Mouse (Mus musculus) CH12.LX (cell line): Measurements from ENCODE around the gene Bid. TPM values are rescaled to one million over a fixed set of nuclear protein-coding genes. Genes with fewer than 3 reads are reported as not detected.

Experiments used
- DNase-seq: peaks from one replicate; pipeline ENCODE4 v3.0.0-alpha.2; 2013; ENCODE audit errors: extremely low read depth
- H3K27ac ChIP-seq: 2 replicates; pipeline ENCODE4 v1.5.1; 2012; ENCODE audit warnings: low read depth, mild to moderate bottlenecking, control low read depth, moderate library complexity; ENCODE audit not compliant: insufficient read depth
- H3K27me3 ChIP-seq: replicated peaks from 2 replicates; pipeline ENCODE3; 2012; ENCODE audit warnings: inconsistent platforms
- H3K36me3 ChIP-seq, 2 experiments: replicated peaks in 1 of 2; 2 replicates each; pipeline versions ENCODE3 to v1.6.1; 2012; ENCODE audit warnings: inconsistent platforms in 1 of 2, low read length in 1 of 2, mild to moderate bottlenecking in 1 of 2, mixed read lengths in 1 of 2, moderate library complexity in 1 of 2; ENCODE audit not compliant: control insufficient read depth in 1 of 2, insufficient read depth in 1 of 2
- H3K4me1 ChIP-seq, 2 experiments: 2 replicates each; pipeline ENCODE4 v1.6.1; 2012; ENCODE audit warnings: inconsistent platforms in 1 of 2, moderate library complexity in 1 of 2; ENCODE audit not compliant: insufficient read depth in 2 of 2, control insufficient read depth in 1 of 2
- H3K4me2 ChIP-seq: 2 replicates; pipeline ENCODE4 v1.6.1; 2012; ENCODE audit warnings: low read depth, mild to moderate bottlenecking, control low read depth; ENCODE audit not compliant: poor library complexity, insufficient read depth, severe bottlenecking
- H3K4me3 ChIP-seq, 3 experiments: fragments of 150-350 bp in 1 of 3; sonication (generic) in 1 of 3; replicated peaks in 1 of 3; 2 replicates each; pipeline versions ENCODE3 to v1.5.1; 2011 to 2012; ENCODE audit warnings: low read depth in 2 of 3, low read length in 2 of 3, mild to moderate bottlenecking in 2 of 3, moderate library complexity in 2 of 3, control low read depth in 1 of 3, improper control_type of control experiment in 1 of 3, inconsistent platforms in 1 of 3, mixed read lengths in 1 of 3; ENCODE audit not compliant: poor library complexity in 1 of 3
- H3K79me2 ChIP-seq: replicated peaks from 2 replicates; pipeline ENCODE4 v1.6.1; 2012; ENCODE audit warnings: mild to moderate bottlenecking, moderate library complexity; ENCODE audit not compliant: control insufficient read depth, poor library complexity, insufficient read depth, severe bottlenecking; ENCODE audit errors: extremely low read depth
- H3K9ac ChIP-seq: 2 replicates; pipeline ENCODE4 v1.6.1; 2012; ENCODE audit warnings: low read depth, mild to moderate bottlenecking, control low read depth, moderate library complexity; ENCODE audit not compliant: insufficient read depth
- H3K9me3 ChIP-seq: replicated peaks from 2 replicates; pipeline ENCODE3; 2012; ENCODE audit warnings: low read length, inconsistent platforms, mixed read lengths
- BHLHE40 ChIP-seq: IDR thresholded peaks from 2 replicates; pipeline ENCODE4 v1.6.1; 2011; ENCODE audit warnings: mild to moderate bottlenecking, low read depth, low read length, improper control_type of control experiment
- CHD1 ChIP-seq: IDR thresholded peaks from 2 replicates; pipeline ENCODE4 v1.6.1; 2012; ENCODE audit warnings: low read depth, low read length, improper control_type of control experiment, inconsistent platforms
- CHD2 ChIP-seq: IDR thresholded peaks from 2 replicates; pipeline ENCODE4 v1.6.1; 2011; ENCODE audit warnings: low read length, improper control_type of control experiment
- CTCF ChIP-seq, 2 experiments: IDR thresholded peaks in 1 of 2; conservative IDR thresholded peaks in 1 of 2; 2 replicates each; pipeline ENCODE4 v1.5.1; 2011 to 2012; ENCODE audit warnings: low read depth in 2 of 2, low read length in 2 of 2, improper control_type of control experiment in 1 of 2, inconsistent platforms in 1 of 2, mild to moderate bottlenecking in 1 of 2, moderate library complexity in 1 of 2
- E2F4 ChIP-seq: IDR thresholded peaks from 2 replicates; pipeline ENCODE4 v1.6.1; 2011; ENCODE audit warnings: low read depth, low read length, improper control_type of control experiment; ENCODE audit not compliant: insufficient replicate concordance
- ELF1 ChIP-seq: IDR thresholded peaks from 2 replicates; pipeline ENCODE4 v1.6.1; 2014; ENCODE audit warnings: low read depth, mild to moderate bottlenecking, inconsistent platforms, low read length, improper control_type of control experiment
- EP300 ChIP-seq: IDR thresholded peaks from 2 replicates; pipeline ENCODE4 v1.6.1; 2011; ENCODE audit warnings: low read length, improper control_type of control experiment
- ETS1 ChIP-seq: conservative IDR thresholded peaks from 2 replicates; pipeline ENCODE4 v1.6.1; 2012; ENCODE audit warnings: low read depth, mild to moderate bottlenecking, inconsistent platforms, low read length, improper control_type of control experiment, moderate library complexity
- GABPA ChIP-seq: IDR thresholded peaks from 2 replicates; pipeline ENCODE4 v1.6.1; 2012; ENCODE audit warnings: low read depth, low read length, improper control_type of control experiment, inconsistent platforms; ENCODE audit not compliant: insufficient replicate concordance
- HCFC1 ChIP-seq: IDR thresholded peaks from 2 replicates; pipeline ENCODE4 v1.6.1; 2012; ENCODE audit warnings: low read depth, mild to moderate bottlenecking, inconsistent platforms, low read length, improper control_type of control experiment
- IRF4 ChIP-seq: IDR thresholded peaks from 2 replicates; pipeline ENCODE4 v1.6.1; 2014; ENCODE audit warnings: low read depth, mild to moderate bottlenecking, inconsistent platforms, low read length, improper control_type of control experiment
- JUND ChIP-seq: conservative IDR thresholded peaks from 2 replicates; pipeline ENCODE4 v1.6.1; 2011; ENCODE audit warnings: low read depth, low read length, improper control_type of control experiment
- KAT2A ChIP-seq: IDR thresholded peaks from 2 replicates; pipeline ENCODE4 v1.6.1; 2012; ENCODE audit warnings: low read length, improper control_type of control experiment, inconsistent platforms; ENCODE audit not compliant: insufficient replicate concordance
- MAFK ChIP-seq: IDR thresholded peaks from 2 replicates; pipeline ENCODE4 v1.6.1; 2011; ENCODE audit warnings: low read length, improper control_type of control experiment; ENCODE audit not compliant: insufficient replicate concordance
- MAX ChIP-seq: IDR thresholded peaks from 2 replicates; pipeline ENCODE4 v1.6.1; 2011; ENCODE audit warnings: low read length, improper control_type of control experiment
- MAZ ChIP-seq: IDR thresholded peaks from 2 replicates; pipeline ENCODE4 v1.6.1; 2012; ENCODE audit warnings: low read depth, mild to moderate bottlenecking, inconsistent platforms, low read length, improper control_type of control experiment, moderate library complexity
- MEF2A ChIP-seq: IDR thresholded peaks from 2 replicates; pipeline ENCODE4 v1.6.1; 2014; ENCODE audit warnings: low read depth, mild to moderate bottlenecking, inconsistent platforms, low read length, improper control_type of control experiment, borderline replicate concordance
- MYC ChIP-seq: IDR thresholded peaks from 2 replicates; pipeline ENCODE4 v1.6.1; 2011; ENCODE audit warnings: low read depth, mild to moderate bottlenecking, improper control_type of control experiment, low read length
- NRF1 ChIP-seq: IDR thresholded peaks from 2 replicates; pipeline ENCODE4 v1.6.1; 2014; ENCODE audit warnings: low read depth, mild to moderate bottlenecking, inconsistent platforms, low read length, improper control_type of control experiment, moderate library complexity
- PAX5 ChIP-seq: IDR thresholded peaks from 2 replicates; pipeline ENCODE4 v1.6.1; 2012; ENCODE audit warnings: low read length, inconsistent platforms, mixed read lengths
- POLR2A ChIP-seq: IDR thresholded peaks from 2 replicates; pipeline ENCODE4 v1.6.1; 2011; ENCODE audit warnings: low read depth, mild to moderate bottlenecking, improper control_type of control experiment, low read length
- POLR2AphosphoS2 ChIP-seq: IDR thresholded peaks from 2 replicates; pipeline ENCODE4 v1.6.1; 2011; ENCODE audit warnings: low read depth, low read length, improper control_type of control experiment
- RAD21 ChIP-seq: IDR thresholded peaks from 2 replicates; pipeline ENCODE4 v1.6.1; 2011; ENCODE audit warnings: low read depth, mild to moderate bottlenecking, low read length, improper control_type of control experiment, moderate library complexity
- RCOR1 ChIP-seq: conservative IDR thresholded peaks from 2 replicates; pipeline ENCODE4 v1.6.1; 2012; ENCODE audit warnings: low read depth, mild to moderate bottlenecking, inconsistent platforms, low read length, improper control_type of control experiment
- SIN3A ChIP-seq: IDR thresholded peaks from 2 replicates; pipeline ENCODE4 v1.6.1; 2012; ENCODE audit warnings: low read length, improper control_type of control experiment, inconsistent platforms
- SMC3 ChIP-seq: IDR thresholded peaks from 2 replicates; pipeline ENCODE4 v1.6.1; 2011; ENCODE audit warnings: low read depth, low read length, improper control_type of control experiment
- UBTF ChIP-seq: IDR thresholded peaks from 2 replicates; pipeline ENCODE4 v1.6.1; 2012; ENCODE audit warnings: low read depth, mild to moderate bottlenecking, inconsistent platforms, low read length, improper control_type of control experiment, moderate library complexity
- USF2 ChIP-seq: conservative IDR thresholded peaks from 2 replicates; pipeline ENCODE4 v1.6.1; 2011; ENCODE audit warnings: low read depth, low read length, improper control_type of control experiment
- ZC3H11A ChIP-seq: IDR thresholded peaks from 2 replicates; pipeline ENCODE4 v1.6.1; 2012; ENCODE audit warnings: low read depth, mild to moderate bottlenecking, inconsistent platforms, low read length, improper control_type of control experiment
- ZKSCAN1 ChIP-seq: IDR thresholded peaks from 2 replicates; pipeline ENCODE4 v1.6.1; 2012; ENCODE audit warnings: low read depth, inconsistent platforms, low read length, improper control_type of control experiment, borderline replicate concordance
- ZMIZ1 ChIP-seq: IDR thresholded peaks from 2 replicates; pipeline ENCODE4 v1.6.1; 2012; ENCODE audit warnings: low read depth, mild to moderate bottlenecking, inconsistent platforms, low read length, improper control_type of control experiment
- ZNF384 ChIP-seq: IDR thresholded peaks from 2 replicates; pipeline ENCODE4 v1.6.1; 2012; ENCODE audit warnings: low read depth, low read length, improper control_type of control experiment, inconsistent platforms
- dilution Hi-C: fragments of 300-500 bp; cut with MboI; formaldehyde crosslinking; loops from 2 replicates; pipeline ENCODE4 v1.14.3; 2020; ENCODE audit warnings: low sequenced_read_pairs; ENCODE audit not compliant: extremely low pct_unique_long_range_greater_than_20kb, extremely low pct_ligation_motif_present
- in situ Hi-C: fragments of 300-500 bp; cut with MboI; formaldehyde crosslinking; loops from 3 replicates; pipeline ENCODE4 v1.14.3; 2019; ENCODE audit warnings: low sequenced_read_pairs, low pct_ligation_motif_present, low pct_unique_long_range_greater_than_20kb, mixed read lengths
- polyA plus RNA-seq: library from polyadenylated mRNA; unstranded; fragments of >175 nt; gene quantifications from 2 replicates; pipeline ENCODE4 v1.2.1, GENCODE M21; 2012; ENCODE audit warnings: low read depth; ENCODE audit not compliant: insufficient read length
- total RNA-seq, 2 experiments: library from RNA; depleted of rRNA; stranded (reverse); fragments of 300-350 nt in 1 of 2; fragments of >200 nt in 1 of 2; gene quantifications; 2 replicates each; pipeline ENCODE4 v1.2.3; 2012 to 2014

Gene Bid
- total and polyA plus RNA-seq, 3 experiments = 102 to 148 (median 144) TPM

- no peak for TF ChIP-seq PAX5
- TF ChIP-seq MAX = peak; percentile 68; the same call in 1 of the 2 replicates
- peak; percentile 82 for TF ChIP-seq EP300
- no peak for TF ChIP-seq POLR2AphosphoS2
- peak; percentile 98 for TF ChIP-seq MAZ
- TF ChIP-seq CTCF (conservative IDR thresholded peaks at IDR 0.05 in 1 of 2, IDR thresholded peaks at IDR 0.05 in 1 of 2; ENCODE audit: low read depth in 2 of 2, low read length in 2 of 2) = 0 out of 4 replicates have a peak, but pooled peaks of 1 of the 2 experiments have one; percentile 0
- TF ChIP-seq BHLHE40 = peak; percentile 74
- peak; percentile 80; the same call in 1 of the 2 replicates for TF ChIP-seq MYC
- no peak; the same call in none of the 2 replicates for TF ChIP-seq RAD21
- TF ChIP-seq KAT2A = 0 out of 2 replicates have a peak, but pooled peaks have one; percentile 80
- peak; percentile 32; the same call in 1 of the 2 replicates for TF ChIP-seq GABPA
- TF ChIP-seq ZNF384 = no peak
- no peak for TF ChIP-seq ZC3H11A
- no peak; the same call in 1 of the 2 replicates for TF ChIP-seq ZKSCAN1
- no peak for TF ChIP-seq USF2
- peak; percentile 60 for TF ChIP-seq HCFC1
- TF ChIP-seq RCOR1 = no peak; the same call in 1 of the 2 replicates
- TF ChIP-seq SIN3A = peak; percentile 78; the same call in 1 of the 2 replicates
- TF ChIP-seq JUND = peak; percentile 66
- TF ChIP-seq POLR2A = peak; percentile 71
- peak; percentile 87 for TF ChIP-seq IRF4
- TF ChIP-seq MEF2A = peak; percentile 90
- peak; percentile 52 for TF ChIP-seq NRF1
Observed at GRCm38 (mm10) chr6:120937999-120938608, 21.5 kb upstream of the Bid start (continued).

- Histone ChIP-seq H3K4me2 (peak overlapping the region; percentile 64; the same call in 1 of the 2 replicates), H3K27ac (peak overlapping the region; percentile 83), H3K9me3 (no peaks in the 10 kb centered on the region), H3K9ac (peak overlapping the region; percentile 41), H3K36me3 (peaks cover 6 to 37% of the 10 kb centered on the region in 2 experiments), H3K79me2 (peaks cover 21% of the 10 kb centered on the region), H3K4me3 (peak overlapping the region in 2 of 3 experiments; percentile 27 to 64), H3K4me1 (peaks cover 50 to 57% of the 10 kb centered on the region in 2 experiments), H3K27me3 (no peaks in the 10 kb centered on the region)
- no peak for DNase-seq
- in situ Hi-C loops (no loop called here), dilution Hi-C loops (no loop called here)
- peak; percentile 66; the same call in 1 of the 2 replicates for TF ChIP-seq POLR2AphosphoS2
- TF ChIP-seq MAZ = peak; percentile 55; the same call in 1 of the 2 replicates
- TF ChIP-seq MAFK = no peak
- TF ChIP-seq MAX = no peak
- no peak for TF ChIP-seq RAD21
- peak; percentile 29; the same call in 1 of the 2 replicates for TF ChIP-seq HCFC1
- TF ChIP-seq EP300 = no peak
- no peak for TF ChIP-seq CHD1
- TF ChIP-seq ELF1 = 0 out of 2 replicates have a peak, but pooled peaks have one; percentile 14
- 0 out of 2 replicates have a peak, but pooled peaks have one; percentile 23 for TF ChIP-seq IRF4
- TF ChIP-seq ZC3H11A = no peak
- peak; percentile 50; the same call in 1 of the 2 replicates for TF ChIP-seq CHD2
- TF ChIP-seq NRF1 = 0 out of 2 replicates have a peak, but pooled peaks have one; percentile 17
- TF ChIP-seq ZMIZ1 = peak; percentile 63; the same call in 1 of the 2 replicates
- TF ChIP-seq PAX5 = no peak
- TF ChIP-seq UBTF = no peak
- TF ChIP-seq E2F4 = no peak
- 0 out of 2 replicates have a peak, but pooled peaks have one; percentile 16 for TF ChIP-seq MEF2A
- no peak; the same call in 1 of the 2 replicates for TF ChIP-seq ZNF384
- TF ChIP-seq ETS1 = no peak
- TF ChIP-seq CTCF (conservative IDR thresholded peaks at IDR 0.05 in 1 of 2, IDR thresholded peaks at IDR 0.05 in 1 of 2; ENCODE audit: low read depth in 2 of 2, low read length in 2 of 2) = no peak
- peak; percentile 68; the same call in 1 of the 2 replicates for TF ChIP-seq POLR2A
- TF ChIP-seq MYC = no peak
- TF ChIP-seq SMC3 = no peak
Observed at GRCm38 (mm10) chr6:120937104-120937617, 20.5 kb upstream of the Bid start.
